Comparison of ENCODE assay signal across 28 mouse cellular contexts in genomic region chr9:3006179-3006578, GRCm38 (mm10). TPM values are rescaled to one million over a fixed set of nuclear protein-coding genes. Genes with fewer than 3 reads are reported as not detected.
DNase-seq lines count a peak whose midpoint lies in the region; ATAC-seq lines count a peak whose summit lies in the region.
"Not testable (repeated sequence)": the region's sequence is repeated elsewhere in the genome, so short reads cannot be mapped to it uniquely, and the experiment has no call there.
"Had no signal": no experiment of that assay in that cellular context is flagged by ENCODE, and none has a peak within 500 bp of the region (broad histone marks: within the 10 kb centered on the region; RNA-seq: fewer than 3 reads in every experiment).

No protein-coding gene starts in this region.

- not testable (repeated sequence) for H3K4me3 ChIP-seq in midbrain, embryonic 14.5 days (replicated peaks; ENCODE audit: low read depth, low read length)

- not testable (repeated sequence) for H3K36me3 ChIP-seq in midbrain, embryonic 14.5 days (ENCODE audit: control insufficient read depth, insufficient read depth, low read length)

- H3K4me2 ChIP-seq in midbrain, embryonic 14.5 days (ENCODE audit: low read length) = not testable (repeated sequence)

- not testable (repeated sequence) for DNase-seq in midbrain, embryonic 14.5 days

- peak; percentile 33; the same call in 1 of the 2 replicates for ATAC-seq in common myeloid progenitor, adult 5-6 weeks (replicated peaks; ENCODE audit: low read depth, poor library complexity, severe bottlenecking)
- ATAC-seq in frontal cortex, adult (ENCODE audit: low TSS enrichment) = peak; percentile 56; the same call in 1 of the 2 replicates
- ATAC-seq in hematopoietic stem cell, adult 5-6 weeks (replicated peaks in 1 of 2; ENCODE audit: insufficient read depth in 1 of 2, low FRiP score in 2 of 2, low TSS enrichment in 1 of 2, low read depth in 1 of 2, poor library complexity in 2 of 2, severe bottlenecking in 2 of 2) = peak; percentile 30 to 43
- ATAC-seq in megakaryocyte, adult 5-6 weeks (ENCODE audit: poor library complexity, severe bottlenecking) = peak; percentile 31; the same call in 1 of the 2 replicates
- 0 out of 2 replicates have a peak, but pooled peaks have one; percentile 2 for ATAC-seq in midbrain, embryonic 14.5 days (ENCODE audit: low FRiP score, low TSS enrichment)

- H3K27me3 ChIP-seq in midbrain, embryonic 14.5 days (ENCODE audit: control insufficient read depth, insufficient read depth, low read length) = not testable (repeated sequence)

- 88% methylated on average over 1 of the region's 5 CpGs for WGBS in midbrain, embryonic 14.5 days

- H3K9ac ChIP-seq in midbrain, embryonic 14.5 days (replicated peaks; ENCODE audit: low read length) = not testable (repeated sequence)

- H3K4me1 ChIP-seq in midbrain, embryonic 14.5 days (ENCODE audit: control insufficient read depth, insufficient read depth, low read length) = not testable (repeated sequence)

- H3K27ac ChIP-seq in midbrain, embryonic 14.5 days (replicated peaks; ENCODE audit: low read depth, low read length) = not testable (repeated sequence)

- H3K9me3 ChIP-seq in midbrain, embryonic 14.5 days (ENCODE audit: control insufficient read depth, low read length) = not testable (repeated sequence)

RNA-seq across cellular contexts. Expression of gene Gm11168, which starts 3.0 kb away (rescaled TPM):
- 0.69 TPM in 1 of 2 replicates, not detected in the other for total RNA-seq in common myeloid progenitor, adult 5-6 weeks (2017)
- total RNA-seq in hematopoietic stem cell, adult 5-6 weeks (2017) = 3.3 TPM in 1 of 2 replicates, not detected in the other
- 0.38 TPM in 1 of 2 replicates, not detected in the other for total RNA-seq in megakaryocyte, adult 5-6 weeks (2015)
- total RNA-seq in megakaryocyte, adult 5-6 weeks (2017) = not detected in 2 replicates
- 0.49 TPM in 1 of 2 replicates, not detected in the other for polyA plus RNA-seq in midbrain, embryonic 14.5 days (2014; fragmentation: Nextera tagmentation; extraction: Ambion mirVana)
- total RNA-seq: adrenal gland, postnatal 25 days; gastrocnemius, adult 2 months; gastrocnemius, postnatal 14 days; gastrocnemius, postnatal 4 days; heart, adult 18-20 months; heart, postnatal 14 days; heart, postnatal 4 days had no signal
- polyA plus RNA-seq: C2C12; embryonic facial prominence, embryonic 12.5 days; embryonic facial prominence, embryonic 15.5 days; forebrain, embryonic 10.5 days; forebrain, embryonic 13.5 days; forebrain, embryonic 16.5 days; frontal cortex, adult 2 months; heart, embryonic 13.5 days; hindbrain, embryonic 16.5 days; intestine, embryonic 15.5 days had no signal

RNA-seq across cellular contexts. Expression of gene Gm10722, which starts 5.5 kb away (rescaled TPM):
- total RNA-seq in common myeloid progenitor, adult 5-6 weeks (2017) = 0.58 TPM in 1 of 2 replicates, not detected in the other
- not detected in 2 replicates for total RNA-seq in hematopoietic stem cell, adult 5-6 weeks (2017)
- total RNA-seq in megakaryocyte, adult 5-6 weeks (2015) = 0.36 TPM in 1 of 2 replicates, not detected in the other
- total RNA-seq in megakaryocyte, adult 5-6 weeks (2017) = not detected in 2 replicates
- not detected in 2 replicates for polyA plus RNA-seq in midbrain, embryonic 14.5 days (2014; fragmentation: Nextera tagmentation; extraction: Ambion mirVana)
- total RNA-seq: adrenal gland, adult 8-10 months; adrenal gland, postnatal 25 days; gastrocnemius, adult 2 months; gastrocnemius, postnatal 14 days; gastrocnemius, postnatal 4 days; heart, adult 18-20 months; heart, postnatal 14 days; heart, postnatal 4 days had no signal
- polyA plus RNA-seq: brain, embryonic 14.5 days; C2C12; CD4-positive, CD25-positive, alpha-beta regulatory T cell, adult 4 months; embryonic facial prominence, embryonic 12.5 days; embryonic facial prominence, embryonic 15.5 days; forebrain, embryonic 10.5 days; forebrain, embryonic 13.5 days; forebrain, embryonic 16.5 days; frontal cortex, adult 2 months; heart, embryonic 13.5 days; heart, embryonic 16.5 days; hindbrain, embryonic 13.5 days; hindbrain, embryonic 16.5 days; intestine, embryonic 15.5 days had no signal

RNA-seq across cellular contexts. Expression of gene Gm10721, which starts 6.8 kb away (rescaled TPM):
- not detected in 2 replicates for total RNA-seq in common myeloid progenitor, adult 5-6 weeks (2017)
- 1.8 TPM in 1 of 2 replicates, not detected in the other for total RNA-seq in hematopoietic stem cell, adult 5-6 weeks (2017)
- total RNA-seq in megakaryocyte, adult 5-6 weeks (2015) = 0.60 TPM in 1 of 2 replicates, not detected in the other
- total RNA-seq in megakaryocyte, adult 5-6 weeks (2017) = not detected in 2 replicates
- 0.58 TPM in 1 of 2 replicates, not detected in the other for polyA plus RNA-seq in midbrain, embryonic 14.5 days (2014; fragmentation: Nextera tagmentation; extraction: Ambion mirVana)
- total RNA-seq: gastrocnemius, adult 2 months; gastrocnemius, postnatal 14 days; heart, postnatal 14 days had no signal
- polyA plus RNA-seq: C2C12; embryonic facial prominence, embryonic 12.5 days; embryonic facial prominence, embryonic 15.5 days; forebrain, embryonic 10.5 days; forebrain, embryonic 16.5 days; frontal cortex, adult 2 months; hindbrain, embryonic 16.5 days; intestine, embryonic 15.5 days had no signal

RNA-seq across cellular contexts. Expression of gene Gm10720, which starts 9.3 kb away (rescaled TPM):
- not detected in 2 replicates for total RNA-seq in common myeloid progenitor, adult 5-6 weeks (2017)
- total RNA-seq in hematopoietic stem cell, adult 5-6 weeks (2017) = not detected in 2 replicates
- total RNA-seq in megakaryocyte, adult 5-6 weeks (2015) = 1.4 TPM in 1 of 2 replicates, not detected in the other
- total RNA-seq in megakaryocyte, adult 5-6 weeks (2017) = not detected in 2 replicates
- polyA plus RNA-seq in midbrain, embryonic 14.5 days (2014; fragmentation: Nextera tagmentation; extraction: Ambion mirVana) = not detected in 2 replicates
- total RNA-seq: adrenal gland, adult 8-10 months; adrenal gland, postnatal 25 days; gastrocnemius, adult 2 months; gastrocnemius, postnatal 14 days; gastrocnemius, postnatal 4 days; heart, adult 18-20 months; heart, postnatal 14 days; heart, postnatal 4 days had no signal
- polyA plus RNA-seq: activated CD4-positive, CD25-positive, alpha-beta regulatory T cell, adult 4 months; brain, embryonic 14.5 days; C2C12; CD4-positive, CD25-positive, alpha-beta regulatory T cell, adult 4 months; embryonic facial prominence, embryonic 12.5 days; embryonic facial prominence, embryonic 15.5 days; forebrain, embryonic 10.5 days; forebrain, embryonic 13.5 days; forebrain, embryonic 16.5 days; frontal cortex, adult 2 months; heart, embryonic 13.5 days; hindbrain, embryonic 13.5 days; hindbrain, embryonic 16.5 days; intestine, embryonic 15.5 days had no signal

RNA-seq across cellular contexts. Expression of gene Gm10719, which starts 11.0 kb away (rescaled TPM):
- total RNA-seq in common myeloid progenitor, adult 5-6 weeks (2017) = not detected in 2 replicates
- total RNA-seq in hematopoietic stem cell, adult 5-6 weeks (2017) = 0.75 and 3.6 TPM in 2 replicates
- total RNA-seq in megakaryocyte, adult 5-6 weeks (2015) = 2.0 TPM in 1 of 2 replicates, not detected in the other
- total RNA-seq in megakaryocyte, adult 5-6 weeks (2017) = not detected in 2 replicates
- polyA plus RNA-seq in midbrain, embryonic 14.5 days (2014; fragmentation: Nextera tagmentation; extraction: Ambion mirVana) = 0.50 and 0.59 TPM in 2 replicates
- total RNA-seq: gastrocnemius, adult 2 months; heart, postnatal 14 days had no signal
- polyA plus RNA-seq: C2C12; embryonic facial prominence, embryonic 12.5 days; embryonic facial prominence, embryonic 15.5 days; forebrain, embryonic 10.5 days; forebrain, embryonic 16.5 days; frontal cortex, adult 2 months; hindbrain, embryonic 16.5 days; intestine, embryonic 15.5 days had no signal

Comparison
In these comparisons a context has a peak if more than half of its experiments do, and no peak if none do; other contexts are left out.
1. ATAC-seq: peak in every context shown above with its lines; median percentile 56 in frontal cortex, adult; 36 in hematopoietic stem cell, adult 5-6 weeks; 33 in common myeloid progenitor, adult 5-6 weeks; 31 in megakaryocyte, adult 5-6 weeks; 2 in midbrain, embryonic 14.5 days.